Mouse (Mus musculus) layer of hippocampus, adult 11-12 months (tissue): Measurements from ENCODE around the gene Atg3.

Source experiments
- DNase-seq: peaks from one replicate; pipeline ENCODE4 v3.0.0; 2022; ENCODE audit warnings: low spot score

The Atg3 gene

DNA sequence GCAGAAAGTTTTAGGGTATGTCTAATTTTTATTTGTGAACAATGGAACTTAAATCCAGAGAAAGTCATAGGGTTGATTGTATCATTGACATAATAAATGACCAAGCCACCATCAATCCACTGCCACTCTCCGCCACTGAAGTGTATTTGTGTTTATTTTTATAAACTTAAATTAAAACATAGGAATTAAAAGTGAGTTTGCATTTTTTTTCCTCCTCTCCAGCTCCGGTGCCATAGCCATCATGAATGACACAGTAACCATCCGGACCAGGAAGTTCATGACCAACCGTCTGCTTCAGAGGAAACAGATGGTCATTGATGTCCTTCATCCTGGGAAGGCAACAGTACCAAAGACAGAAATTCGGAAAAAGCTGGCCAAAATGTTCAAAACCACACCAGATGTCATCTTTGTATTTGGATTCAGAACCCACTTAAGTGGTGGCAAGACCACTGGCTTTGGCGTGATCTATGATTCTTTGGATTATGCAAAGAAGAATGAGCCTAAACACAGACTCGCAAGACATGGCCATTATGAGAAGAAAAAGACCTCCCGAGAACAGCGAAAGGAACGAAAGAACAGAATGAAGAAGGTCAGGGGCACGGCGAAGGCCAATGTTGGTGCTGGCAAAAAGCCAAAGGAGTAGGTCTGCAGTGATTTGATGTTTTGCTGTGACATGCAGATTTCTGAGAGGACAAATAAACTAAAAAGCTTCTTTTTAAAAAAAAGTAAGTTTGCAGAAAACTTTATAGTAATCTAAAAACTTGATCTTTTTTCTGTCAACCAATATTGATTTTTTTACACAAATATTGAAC, 46.5 kb downstream of the Atg3 start:
- no peak for DNase-seq

- no peak for DNase-seq
Measured at GRCm38 (mm10) chr16:45222016-45222415, 63.4 kb downstream of the Atg3 start.

- DNase-seq = no peak
Measured at GRCm38 (mm10) chr16:45222771-45223170, 64.2 kb downstream of the Atg3 start.

DNA sequence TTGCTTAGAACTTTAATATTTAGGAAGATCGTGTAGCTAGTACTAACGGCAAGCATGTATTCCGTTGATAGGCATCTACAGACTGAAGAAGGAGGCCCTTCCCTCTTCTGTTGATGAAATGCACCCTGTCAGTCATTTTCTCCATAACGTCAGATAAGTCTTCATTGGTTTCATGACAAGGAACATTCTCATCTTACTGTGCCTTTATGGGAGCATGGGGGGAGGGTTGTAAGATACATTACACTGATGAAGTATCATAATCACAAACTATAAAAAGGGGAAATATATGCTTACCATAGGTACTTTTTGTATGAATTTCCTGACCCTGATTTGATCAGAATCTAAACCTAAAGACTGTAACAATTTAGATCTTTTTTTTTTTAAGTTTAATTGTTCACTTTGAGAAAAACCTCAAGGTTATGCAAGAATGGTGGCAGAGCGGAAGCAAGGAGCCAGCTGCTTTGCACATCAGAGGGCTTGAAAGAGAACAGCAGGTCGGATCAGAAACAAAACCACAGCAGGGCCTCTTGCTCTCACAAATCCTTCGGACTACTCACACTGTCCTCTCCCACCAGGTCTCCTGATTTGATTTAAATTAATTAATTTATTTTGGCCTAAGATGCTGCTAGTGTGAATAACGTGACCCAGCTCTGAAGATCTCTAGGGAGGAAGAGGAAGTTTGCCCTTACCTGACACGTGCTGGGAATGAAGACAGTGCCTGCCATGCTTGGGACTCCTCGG, 65.2 kb downstream of the Atg3 start, which contains the start of gene Btla:
Gene Btla, plus strand, starts transcription at position 668 of the 741 bp plus-strand sequence.
- no peak for DNase-seq

DNA sequence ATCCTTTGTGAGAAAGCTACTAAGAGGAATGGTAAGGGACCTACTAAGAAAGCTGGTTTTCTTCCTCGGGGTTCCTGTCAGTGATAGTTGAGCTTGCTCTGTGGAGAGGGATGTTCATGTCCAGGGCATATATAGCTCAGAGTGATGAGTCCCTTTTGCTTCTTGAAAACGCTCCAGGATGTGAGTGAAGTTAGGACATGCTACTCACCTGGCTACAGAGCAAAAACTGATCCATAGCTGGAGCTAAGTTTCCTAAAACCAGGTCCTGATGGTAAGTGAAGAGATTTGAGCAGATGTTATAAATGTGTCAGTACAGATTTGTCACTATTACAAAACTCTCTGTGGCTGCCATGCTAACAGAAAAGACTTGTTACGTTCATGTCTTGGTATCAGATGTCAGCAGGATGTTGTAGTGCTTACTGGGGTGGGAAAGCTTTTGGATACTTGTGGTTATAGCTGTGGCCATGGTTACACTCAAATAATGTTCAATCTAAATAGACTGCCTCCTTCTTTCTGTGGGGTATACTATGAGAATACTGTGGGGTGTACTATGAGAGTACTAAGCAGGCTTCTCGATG, 65.9 kb downstream of the Atg3 start:
- no peak for DNase-seq

DNA sequence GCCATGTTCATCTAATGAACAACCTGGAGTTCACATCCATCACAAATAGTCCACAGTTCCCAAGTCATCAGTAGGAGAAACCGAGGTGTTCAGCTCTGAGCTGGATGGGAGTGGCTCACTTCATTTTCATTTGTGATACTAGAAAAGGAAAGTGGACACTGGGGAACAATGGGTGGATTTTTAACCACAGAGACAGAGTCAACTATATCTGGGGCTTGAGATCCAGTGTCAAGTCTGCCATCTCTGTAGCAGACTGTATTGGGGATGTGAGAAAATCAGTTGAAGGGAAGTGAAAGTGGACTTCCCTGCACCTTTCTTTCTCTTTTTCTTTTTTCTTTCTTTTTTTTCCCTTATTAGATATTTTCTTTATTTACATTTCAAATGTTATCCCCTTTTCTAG, 68.4 kb downstream of the Atg3 start:
- DNase-seq = no peak

DNA sequence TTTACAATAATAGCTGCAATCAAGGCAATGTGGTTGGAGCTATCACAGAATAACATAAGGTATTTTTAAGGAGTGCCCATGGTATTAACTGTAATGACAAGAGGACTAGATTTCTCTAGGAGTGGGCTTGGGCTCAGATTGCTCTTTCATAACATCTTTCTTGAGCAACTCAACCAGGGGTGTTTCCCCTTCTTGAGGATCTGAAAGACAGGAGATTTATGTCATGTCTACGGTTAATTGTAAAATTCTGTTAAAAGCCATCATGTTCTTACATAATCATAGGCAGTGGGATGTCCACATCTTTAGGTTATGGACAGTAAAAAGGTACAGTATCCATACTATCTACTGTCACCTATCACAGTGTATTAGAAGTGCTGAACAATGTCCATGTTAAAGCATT, 72.7 kb downstream of the Atg3 start:
- no peak for DNase-seq

DNA sequence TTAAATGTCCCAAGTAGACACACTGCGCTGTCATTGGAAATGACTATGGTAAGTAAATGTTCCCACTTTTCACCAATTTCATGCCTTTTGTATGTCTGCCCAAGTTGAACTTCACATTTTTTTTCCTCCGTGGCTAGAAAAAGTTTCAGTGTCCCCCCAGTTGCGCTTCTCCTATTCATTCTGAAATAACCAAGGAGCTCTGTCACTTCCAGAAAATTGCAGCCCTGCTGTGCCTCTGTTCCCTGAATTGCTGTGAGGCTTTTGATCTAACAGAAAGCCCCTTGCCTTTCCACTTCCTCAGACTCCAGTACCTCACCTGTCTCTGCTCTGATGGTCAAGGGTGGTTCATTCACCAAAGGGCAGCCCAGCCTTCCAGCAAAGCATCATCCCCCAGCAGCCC, 74.4 kb downstream of the Atg3 start:
- DNase-seq = no peak
